Mouse (Mus musculus) embryo, embryonic 10.5 days (tissue): ENCODE results near the gene Hoxa10.
A peak's percentile ranks its signal among the peaks of the same experiment; 100 is the strongest.

ENCODE experiments used
- DNase-seq: peaks from one replicate; pipeline ENCODE4 v3.0.0-alpha.2; 2015; ENCODE audit warnings: low spot score

Hoxa10 gene

GRCm38 (mm10) chr6:52217459-52217768 lies 23.2 kb downstream of the Hoxa10 start:
- peak; percentile 91 for DNase-seq

- no peak for DNase-seq
These were observed 23.8 kb downstream of the Hoxa10 start for GRCm38 (mm10) chr6:52216691-52217458.

GRCm38 (mm10) chr6:52215771-52216535 lies 24.7 kb downstream of the Hoxa10 start:
- no peak for DNase-seq

GRCm38 (mm10) chr6:52215070-52215469 lies 25.6 kb downstream of the Hoxa10 start:
- DNase-seq = no peak

- no peak for DNase-seq
These were observed 26.4 kb downstream of the Hoxa10 start for GRCm38 (mm10) chr6:52214271-52214670.

- DNase-seq = peak; percentile 82
These were observed 27.3 kb downstream of the Hoxa10 start, which contains the start of the genes Hoxa3 and Gm28308 for GRCm38 (mm10) chr6:52213119-52213986. Gene Hoxa3, minus strand, starts transcription at chr6:52213336. Gene Gm28308, minus strand, starts transcription at chr6:52213339.

GRCm38 (mm10) chr6:52212556-52213118 lies 28.0 kb downstream of the Hoxa10 start:
- no peak for DNase-seq

GRCm38 (mm10) chr6:52211961-52212360 lies 28.7 kb downstream of the Hoxa10 start:
- DNase-seq = no peak

GRCm38 (mm10) chr6:52211170-52211935 lies 29.3 kb downstream of the Hoxa10 start:
- DNase-seq = peak; percentile 86

GRCm38 (mm10) chr6:52209685-52210046 lies 31.0 kb downstream of the Hoxa10 start:
- no peak for DNase-seq

- DNase-seq = no peak
These were observed 31.6 kb downstream of the Hoxa10 start for GRCm38 (mm10) chr6:52208868-52209684.

- no peak for DNase-seq
These were observed 32.4 kb downstream of the Hoxa10 start, which contains the start of gene Hoxa6 for GRCm38 (mm10) chr6:52208072-52208867. Gene Hoxa6, minus strand, starts transcription at chr6:52208722.

- DNase-seq = no peak
These were observed 33.0 kb downstream of the Hoxa10 start for GRCm38 (mm10) chr6:52207684-52207976.

GRCm38 (mm10) chr6:52206882-52207683 lies 33.6 kb downstream of the Hoxa10 start:
- DNase-seq = no peak

GRCm38 (mm10) chr6:52205638-52206621 lies 34.7 kb downstream of the Hoxa10 start:
- no peak for DNase-seq

- no peak for DNase-seq
These were observed 35.4 kb downstream of the Hoxa10 start for GRCm38 (mm10) chr6:52205221-52205620.

- peak; percentile 93 for DNase-seq
These were observed 36.5 kb downstream of the Hoxa10 start, which contains the start of gene Hoxa5 for GRCm38 (mm10) chr6:52204050-52204752. Gene Hoxa5, minus strand, starts transcription at chr6:52204587.
